Mouse (Mus musculus) lung, embryonic 14.5 days (tissue): ENCODE results near the gene Gsk3a. TPM values are rescaled to one million over a fixed set of nuclear protein-coding genes. Genes with fewer than 3 reads are reported as not detected.

Source experiments
- ATAC-seq: fragments of 200-750 bp; cut with Nextera tagmentation; 2 replicates; pipeline ENCODE4 v1.8.0; 2017; ENCODE audit warnings: mild to moderate bottlenecking, moderate TSS enrichment, moderate library complexity; ENCODE audit not compliant: insufficient read depth
- DNase-seq: peaks from one replicate; pipeline ENCODE4 v3.0.0-alpha.2; 2015
- H3K27ac ChIP-seq: fragments of 300-500 bp; sonication (generic); 2 replicates; pipeline ENCODE4 v1.5.1; 2014; ENCODE audit warnings: low read depth, mild to moderate bottlenecking, moderate library complexity
- H3K27me3 ChIP-seq: fragments of 300-500 bp; sonication (generic); 2 replicates; pipeline ENCODE4 v1.6.1; 2014; ENCODE audit warnings: low read length, control low read depth; ENCODE audit not compliant: insufficient read depth
- H3K36me3 ChIP-seq: fragments of 300-500 bp; sonication (generic); 2 replicates; pipeline ENCODE4 v1.6.1; 2014; ENCODE audit warnings: control low read depth; ENCODE audit not compliant: insufficient read depth
- H3K4me1 ChIP-seq: fragments of 300-500 bp; sonication (generic); 2 replicates; pipeline ENCODE4 v1.6.1; 2014; ENCODE audit warnings: antibody characterized with exemption, control low read depth; ENCODE audit not compliant: insufficient read depth
- H3K4me2 ChIP-seq: fragments of 300-500 bp; sonication (generic); 2 replicates; pipeline ENCODE4 v1.6.1; 2014; ENCODE audit warnings: mild to moderate bottlenecking
- H3K4me3 ChIP-seq: fragments of 300-500 bp; sonication (generic); 2 replicates; pipeline ENCODE4 v1.5.1; 2014; ENCODE audit warnings: low read depth, low read length
- H3K9ac ChIP-seq: fragments of 300-500 bp; sonication (generic); 2 replicates; pipeline ENCODE4 v1.6.1; 2014
- H3K9me3 ChIP-seq: fragments of 300-500 bp; sonication (generic); 2 replicates; pipeline ENCODE4 v1.6.1; 2016; ENCODE audit warnings: low read depth, low read length, control low read depth
- CTCF ChIP-seq: IDR thresholded peaks from 2 replicates; pipeline ENCODE4 v1.5.1; 2016; ENCODE audit warnings: antibody characterized with exemption, low read depth
- WGBS: fragments of 180-500 bp; shearing (Covaris S2); extraction: QIAGEN DNeasy Blood & Tissue Kit; methylation state at CpG from one replicate; pipeline ENCODE4 v1.1.7; 2014; 5-methylcytosine and 5-hydroxymethylcytosine counted together
- polyA plus RNA-seq: library from polyadenylated mRNA; unstranded; fragments of >200 nt; fragmentation: Nextera tagmentation; extraction: Ambion mirVana; gene quantifications from 2 replicates; pipeline ENCODE4 v1.2.1, GENCODE M21; 2014

Gene Gsk3a
- polyA plus RNA-seq, 1 experiment from 2014 or later: 14.9 TPM

- Histone ChIP-seq H3K4me2 (peak overlapping the region; percentile 84), H3K9me3 (no peaks in the 10 kb centered on the region), H3K4me1 (no peaks in the 10 kb centered on the region), H3K36me3 (peaks cover 39% of the 10 kb centered on the region), H3K9ac (0 out of 2 replicates have a peak overlapping the region, but pooled peaks have one; percentile 9), H3K27me3 (no peaks in the 10 kb centered on the region), H3K27ac (peak overlapping the region; percentile 69), H3K4me3 (peak overlapping the region; percentile 97)
- DNase-seq (peak; percentile 96), ATAC-seq (peak; percentile 51)
- TF ChIP-seq CTCF: peak; percentile 77
- WGBS: 3% methylated on average over 30 of the region's 30 CpGs
These were observed 1.4 kb upstream of the Gsk3a start for GRCm38 (mm10) chr7:25238829-25239623.

- peak overlapping the region; percentile 69 for H3K27ac ChIP-seq
These were observed 510 bp upstream of the Gsk3a start for GRCm38 (mm10) chr7:25238015-25238706.

GRCm38 (mm10) chr7:25235526-25235925 is 2.1 kb downstream of the Gsk3a start:
- Histone ChIP-seq H3K27me3 (no peaks in the 10 kb centered on the region), H3K4me3 (no peak overlapping the region), H3K4me2 (no peak overlapping the region), H3K4me1 (no peaks in the 10 kb centered on the region), H3K36me3 (peaks cover 51% of the 10 kb centered on the region), H3K9ac (peak overlapping the region; percentile 98), H3K27ac (no peak overlapping the region), H3K9me3 (no peaks in the 10 kb centered on the region)
- ATAC-seq (no peak), DNase-seq (no peak)
- no peak for TF ChIP-seq CTCF
- 86% methylated on average over 5 of the region's 5 CpGs for WGBS

More at GRCm38 (mm10) chr7:25238015-25238706, 510 bp upstream of the Gsk3a start:
- peak; percentile 97 for DNase-seq
- Histone ChIP-seq H3K27me3 (no peaks in the 10 kb centered on the region), H3K9me3 (no peaks in the 10 kb centered on the region), H3K4me2 (peak overlapping the region; percentile 84), H3K4me1 (no peaks in the 10 kb centered on the region), H3K4me3 (peak overlapping the region; percentile 97), H3K9ac (peak overlapping the region; percentile 98; the same call in 1 of the 2 replicates), H3K36me3 (peaks cover 39% of the 10 kb centered on the region)
- TF ChIP-seq CTCF: no peak
- under 1% methylated on average over 23 of the region's 23 CpGs for WGBS
- peak; percentile 90 for ATAC-seq

- no peak overlapping the region for H3K4me3 ChIP-seq
- H3K36me3 ChIP-seq: peaks cover 75% of the 10 kb centered on the region
- 77% methylated on average over 2 of the region's 2 CpGs for WGBS
- no peak overlapping the region for H3K27ac ChIP-seq
- no peaks in the 10 kb centered on the region for H3K9me3 ChIP-seq
- no peak for TF ChIP-seq CTCF
- H3K4me1 ChIP-seq: no peaks in the 10 kb centered on the region
- DNase-seq: no peak
- no peaks in the 10 kb centered on the region for H3K27me3 ChIP-seq
- H3K9ac ChIP-seq: no peak overlapping the region
- no peak for ATAC-seq
- no peak overlapping the region for H3K4me2 ChIP-seq
These were observed 4.6 kb downstream of the Gsk3a start for GRCm38 (mm10) chr7:25233061-25233460.

- TF ChIP-seq CTCF: peak; percentile 31; the same call in 1 of the 2 replicates
- Histone ChIP-seq H3K4me2 (no peak overlapping the region), H3K27ac (no peak overlapping the region), H3K4me1 (no peaks in the 10 kb centered on the region), H3K4me3 (no peak overlapping the region), H3K9ac (no peak overlapping the region), H3K9me3 (no peaks in the 10 kb centered on the region), H3K36me3 (peaks cover 84% of the 10 kb centered on the region), H3K27me3 (no peaks in the 10 kb centered on the region)
- 52% methylated on average over 5 of the region's 5 CpGs for WGBS
- ATAC-seq (no peak), DNase-seq (peak; percentile 11)
These were observed 5.5 kb downstream of the Gsk3a start for GRCm38 (mm10) chr7:25232101-25232648.

GRCm38 (mm10) chr7:25230690-25231285 is 6.9 kb downstream of the Gsk3a start:
- 77% methylated on average over 9 of the region's 9 CpGs for WGBS
- Histone ChIP-seq H3K27me3 (no peaks in the 10 kb centered on the region), H3K4me2 (no peak overlapping the region), H3K9me3 (no peaks in the 10 kb centered on the region), H3K4me3 (no peak overlapping the region), H3K36me3 (peaks cover 98% of the 10 kb centered on the region), H3K9ac (no peak overlapping the region), H3K27ac (no peak overlapping the region), H3K4me1 (no peaks in the 10 kb centered on the region)
- no peak for ATAC-seq
- TF ChIP-seq CTCF: no peak
- no peak for DNase-seq
